19 mouse cellular contexts compared by ENCODE assay signal in genomic region chr5:130109348-130109747, GRCm38 (mm10). TPM values are rescaled to one million over a fixed set of nuclear protein-coding genes. Genes with fewer than 3 reads are reported as not detected.
DNase-seq lines count a peak whose midpoint lies in the region; ATAC-seq lines count a peak whose summit lies in the region.
"Had no signal": no experiment of that assay in that cellular context is flagged by ENCODE, and none has a peak within 500 bp of the region (broad histone marks: within the 10 kb centered on the region; RNA-seq: fewer than 3 reads in every experiment).

No protein-coding gene starts in this region.

- peak; percentile 24 for DNase-seq in adrenal gland, postnatal 14 days
- DNase-seq in adrenal gland, postnatal 25 days, result no peak
- no peak for DNase-seq in limb, embryonic 10.5 days (ENCODE audit: low spot score)
- peak; percentile 21 for DNase-seq in MN1 (ENCODE audit: low spot score)
- DNase-seq in fibroblast of lung, adult 2 months (ENCODE audit: low read depth), result peak; percentile 63
- DNase-seq in c-Kit-positive CD71-positive TER-119-positive erythroid progenitor cells, embryonic 14.5 days (ENCODE audit: low spot score), result no peak
- DNase-seq: cerebellum, adult 11 months; cerebellum, adult 8-10 months; cerebellum, postnatal 14 days; embryo, embryonic 11 days; heart, postnatal 36 days had no signal

- H3K4me2 ChIP-seq in limb, embryonic 12.5 days, result no peak overlapping the region
- H3K4me2 ChIP-seq: embryonic facial prominence, embryonic 12.5 days; forebrain, embryonic 15.5 days; heart, embryonic 13.5 days; hindbrain, embryonic 15.5 days had no signal

- WGBS in limb, embryonic 12.5 days, result 83% methylated on average over 3 of the region's 3 CpGs
- 85% methylated on average over 3 of the region's 3 CpGs for WGBS in limb, embryonic 10.5 days

- H3K9me3 ChIP-seq in limb, embryonic 12.5 days, result no peaks in the 10 kb centered on the region
- H3K9me3 ChIP-seq in limb, embryonic 10.5 days (replicated peaks), result no peaks in the 10 kb centered on the region
- H3K9me3 ChIP-seq: embryonic facial prominence, embryonic 12.5 days; forebrain, embryonic 15.5 days; heart, embryonic 13.5 days; hindbrain, embryonic 15.5 days had no signal

- H3K4me1 ChIP-seq in limb, embryonic 12.5 days (replicated peaks), result peaks cover 14% of the 10 kb centered on the region
- H3K4me1 ChIP-seq in limb, embryonic 10.5 days, result no peaks in the 10 kb centered on the region
- H3K4me1 ChIP-seq: forebrain, embryonic 15.5 days; heart, embryonic 13.5 days; hindbrain, embryonic 15.5 days had no signal

- no peak overlapping the region for H3K9ac ChIP-seq in limb, embryonic 12.5 days (replicated peaks)
- H3K9ac ChIP-seq: embryonic facial prominence, embryonic 12.5 days; forebrain, embryonic 15.5 days; heart, embryonic 13.5 days; hindbrain, embryonic 15.5 days had no signal

- H3K27me3 ChIP-seq in limb, embryonic 12.5 days, result no peaks in the 10 kb centered on the region
- H3K27me3 ChIP-seq in limb, embryonic 10.5 days (ENCODE audit: low read depth, poor library complexity, severe bottlenecking), result no peaks in the 10 kb centered on the region
- H3K27me3 ChIP-seq: CH12.LX; embryonic facial prominence, embryonic 12.5 days; forebrain, embryonic 15.5 days; heart, embryonic 13.5 days; hindbrain, embryonic 15.5 days had no signal

- H3K4me3 ChIP-seq in limb, embryonic 12.5 days (replicated peaks), result no peak overlapping the region
- no peak overlapping the region for H3K4me3 ChIP-seq in limb, embryonic 10.5 days
- H3K4me3 ChIP-seq: embryonic facial prominence, embryonic 12.5 days; forebrain, embryonic 15.5 days; heart, embryonic 13.5 days; hindbrain, embryonic 15.5 days had no signal

- H3K36me3 ChIP-seq in limb, embryonic 12.5 days, result peaks cover 45% of the 10 kb centered on the region
- peaks cover 56% of the 10 kb centered on the region for H3K36me3 ChIP-seq in limb, embryonic 10.5 days

- H3K27ac ChIP-seq in limb, embryonic 12.5 days, result peak overlapping the region; percentile 50; the same call in 1 of the 2 replicates
- H3K27ac ChIP-seq in limb, embryonic 10.5 days, result no peak overlapping the region
- H3K27ac ChIP-seq: forebrain, embryonic 15.5 days; heart, embryonic 13.5 days; hindbrain, embryonic 15.5 days had no signal

- no peak for ATAC-seq in limb, embryonic 12.5 days (ENCODE audit: insufficient number of reproducible peaks, insufficient read depth, low FRiP score, low TSS enrichment, low read depth)
- no peak for ATAC-seq in megakaryocyte, adult 5-6 weeks (ENCODE audit: poor library complexity, severe bottlenecking)
- ATAC-seq: forebrain, embryonic 15.5 days; intestine, postnatal 0 days had no signal

RNA-seq across cellular contexts. Expression of gene Kctd7, which starts 35.3 kb away (rescaled TPM):
- total RNA-seq in adrenal gland, postnatal 14 days (2021), result 8.7 and 10.0 TPM in 2 replicates
- 18.1 and 21.6 TPM in 2 replicates for total RNA-seq in adrenal gland, postnatal 25 days (2021)
- 6.3 and 6.9 TPM in 2 replicates for polyA plus RNA-seq in limb, embryonic 12.5 days (2016; fragmentation: Nextera tagmentation; extraction: Ambion mirVana)
- polyA plus RNA-seq in limb, embryonic 10.5 days (2016; fragmentation: Nextera tagmentation; extraction: Ambion mirVana), result 3.4 and 4.7 TPM in 2 replicates
- total RNA-seq in megakaryocyte, adult 5-6 weeks (2015), result 1.0 and 1.4 TPM in 2 replicates
- total RNA-seq in megakaryocyte, adult 5-6 weeks (2017), result 2.2 and 8.9 TPM in 2 replicates

RNA-seq across cellular contexts. Expression of gene Tpst1, which starts 36.2 kb away (rescaled TPM):
- total RNA-seq in adrenal gland, postnatal 14 days (2021), result 32.5 and 35.5 TPM in 2 replicates
- 48.5 and 55.1 TPM in 2 replicates for total RNA-seq in adrenal gland, postnatal 25 days (2021)
- polyA plus RNA-seq in limb, embryonic 12.5 days (2016; fragmentation: Nextera tagmentation; extraction: Ambion mirVana), result 83.5 and 85.3 TPM in 2 replicates
- polyA plus RNA-seq in limb, embryonic 10.5 days (2016; fragmentation: Nextera tagmentation; extraction: Ambion mirVana), result 65.4 and 65.6 TPM in 2 replicates
- total RNA-seq in megakaryocyte, adult 5-6 weeks (2015), result 14.9 and 18.5 TPM in 2 replicates
- total RNA-seq in megakaryocyte, adult 5-6 weeks (2017), result 8.2 and 12.4 TPM in 2 replicates

Comparison
In these comparisons a context has a peak if more than half of its experiments do, and no peak if none do; other contexts are left out.
1. DNase-seq: peak in adrenal gland, postnatal 14 days (single experiment), MN1 (single experiment) and fibroblast of lung, adult 2 months (single experiment); none in adrenal gland, postnatal 25 days (single experiment), limb, embryonic 10.5 days (single experiment) and c-Kit-positive CD71-positive TER-119-positive erythroid progenitor cells, embryonic 14.5 days (single experiment).